Mouse (Mus musculus): ENCODE measurements around the gene Asgr1.

Asgr1 gene

DNA sequence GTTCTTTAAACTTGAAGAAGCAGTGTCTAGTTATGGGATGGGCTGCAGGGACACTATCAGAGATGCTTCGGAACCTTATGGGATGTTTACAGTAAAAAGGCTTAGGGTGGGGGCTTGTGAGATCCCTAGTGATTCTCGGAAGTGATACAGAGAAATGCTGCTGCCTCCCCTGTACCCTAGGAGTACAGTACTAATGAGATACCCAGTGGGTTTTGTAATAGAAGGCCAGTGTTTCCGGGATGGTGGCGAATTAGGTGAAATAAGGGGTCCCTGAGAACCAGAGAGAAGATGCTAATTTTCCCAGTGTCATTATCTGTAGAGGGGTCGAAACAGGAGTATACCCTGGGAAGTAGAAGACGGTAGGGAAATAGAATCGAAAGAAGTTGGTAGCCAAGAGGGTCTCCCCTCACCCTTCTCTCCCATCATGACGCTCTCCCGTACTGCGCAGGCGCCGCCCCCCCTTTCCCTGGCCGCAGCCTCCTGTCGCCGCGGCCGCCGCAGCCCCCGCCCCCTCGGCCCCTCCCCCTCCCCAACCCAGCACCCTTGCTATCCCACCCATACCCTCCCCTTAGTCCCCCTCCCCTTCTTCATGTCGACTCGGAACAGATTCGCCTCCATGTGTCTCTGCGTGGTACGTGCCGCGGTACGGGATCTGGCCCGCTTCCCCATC lies 30.3 kb upstream of the Asgr1 start:
- ATAC-seq (ENCODE audit: insufficient number of reproducible peaks, low FRiP score, low TSS enrichment), result no peak

DNA sequence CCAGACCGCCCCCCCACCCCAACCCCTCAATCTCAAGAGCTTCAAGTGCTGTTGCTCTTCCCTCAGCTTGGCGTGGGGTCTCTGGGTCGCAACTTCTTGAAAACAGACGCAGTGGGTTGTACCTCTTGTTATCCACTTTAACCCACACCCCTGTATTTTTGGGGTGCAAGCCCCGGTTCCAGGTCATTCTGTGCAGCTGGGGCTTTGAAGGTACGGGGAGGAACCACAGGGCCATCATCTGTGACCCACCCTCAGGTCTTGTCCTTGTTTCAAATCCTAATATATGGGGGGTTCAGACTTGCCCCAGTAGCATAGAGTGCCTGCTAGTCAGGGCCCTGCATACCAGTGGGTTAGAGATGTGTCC lies 29.8 kb upstream of the Asgr1 start:
- no peak for ATAC-seq (ENCODE audit: insufficient number of reproducible peaks, low FRiP score, low TSS enrichment)

DNA sequence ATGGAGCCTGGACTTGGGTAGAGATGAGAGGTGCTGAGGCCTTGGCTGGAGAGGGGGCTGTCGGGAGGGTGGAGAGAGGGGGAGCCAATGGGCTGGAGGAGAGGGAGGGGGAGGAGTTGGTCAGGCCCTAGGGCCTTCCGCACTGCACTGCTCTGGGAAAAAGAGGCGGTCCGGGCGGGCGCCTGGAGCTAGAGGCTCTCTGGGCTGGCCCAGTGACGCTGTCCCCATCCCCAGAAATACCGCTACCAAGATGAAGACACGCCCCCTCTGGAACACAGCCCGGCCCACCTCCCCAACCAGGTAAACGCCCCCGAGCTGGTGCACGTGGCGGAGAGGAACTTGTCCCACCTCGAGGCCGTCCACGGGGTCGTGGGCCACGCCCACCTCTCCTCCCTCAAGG lies 27.2 kb upstream of the Asgr1 start:
- ATAC-seq (ENCODE audit: insufficient number of reproducible peaks, low FRiP score, low TSS enrichment), result 0 out of 2 replicates have a peak, but pooled peaks have one; percentile 26

DNA sequence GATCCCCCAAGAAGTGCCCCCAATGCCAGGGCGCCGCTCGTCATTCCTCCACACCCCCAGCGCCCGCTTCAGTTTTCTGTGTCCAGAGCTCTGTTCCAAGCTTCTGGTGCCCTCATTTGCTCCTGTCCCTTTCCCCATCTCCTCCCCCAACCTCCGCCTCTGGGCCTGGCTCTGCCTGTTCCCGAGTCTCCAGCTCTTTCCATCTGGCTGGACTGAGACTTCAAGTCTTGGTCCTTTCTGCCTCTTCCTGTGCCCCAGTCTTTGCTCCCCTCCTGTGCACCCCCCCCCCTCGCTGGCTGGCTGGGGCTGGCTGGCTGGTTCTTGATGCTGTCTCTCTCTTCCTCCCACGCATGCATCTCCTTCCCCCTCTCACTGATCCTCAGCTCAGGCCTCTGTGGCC lies 26.5 kb upstream of the Asgr1 start:
- no peak for ATAC-seq (ENCODE audit: insufficient number of reproducible peaks, low FRiP score, low TSS enrichment)

DNA sequence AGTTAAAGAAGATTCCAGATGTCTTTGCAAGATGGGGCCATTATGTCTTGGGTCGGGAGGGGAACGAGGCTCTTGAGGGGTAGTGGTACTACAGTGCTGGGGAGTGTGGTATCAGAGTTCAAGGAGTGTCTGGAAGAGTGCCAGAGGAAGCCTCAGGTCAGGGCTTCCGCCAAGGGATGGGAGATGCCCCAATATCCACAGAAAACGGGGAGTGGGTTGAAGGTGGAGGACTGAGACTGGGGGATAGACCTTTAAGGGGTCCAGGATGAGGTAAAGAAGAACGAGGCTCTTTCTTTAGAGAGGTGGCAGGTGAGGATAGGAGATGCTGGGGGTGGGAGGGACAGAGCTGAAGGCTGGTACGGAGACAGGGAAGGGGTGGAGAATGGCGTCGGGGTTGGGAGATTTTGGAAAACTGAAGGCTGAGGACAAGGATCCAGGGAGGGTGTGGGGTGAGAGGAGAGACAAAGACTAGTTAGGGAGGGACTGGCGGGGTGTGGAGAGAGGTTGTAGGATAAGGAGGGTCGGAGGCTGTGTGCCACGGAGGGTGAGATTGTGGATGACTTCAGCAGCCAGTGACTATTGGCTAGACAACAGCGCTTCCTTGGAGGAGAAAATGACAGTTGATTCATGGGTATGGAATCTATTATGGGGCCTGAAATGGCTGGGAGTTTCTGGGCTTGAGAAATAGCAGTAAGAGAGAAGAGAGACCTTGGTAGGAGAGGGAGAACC lies 25.3 kb upstream of the Asgr1 start:
- ATAC-seq (ENCODE audit: insufficient number of reproducible peaks, low FRiP score, low TSS enrichment), result no peak

DNA sequence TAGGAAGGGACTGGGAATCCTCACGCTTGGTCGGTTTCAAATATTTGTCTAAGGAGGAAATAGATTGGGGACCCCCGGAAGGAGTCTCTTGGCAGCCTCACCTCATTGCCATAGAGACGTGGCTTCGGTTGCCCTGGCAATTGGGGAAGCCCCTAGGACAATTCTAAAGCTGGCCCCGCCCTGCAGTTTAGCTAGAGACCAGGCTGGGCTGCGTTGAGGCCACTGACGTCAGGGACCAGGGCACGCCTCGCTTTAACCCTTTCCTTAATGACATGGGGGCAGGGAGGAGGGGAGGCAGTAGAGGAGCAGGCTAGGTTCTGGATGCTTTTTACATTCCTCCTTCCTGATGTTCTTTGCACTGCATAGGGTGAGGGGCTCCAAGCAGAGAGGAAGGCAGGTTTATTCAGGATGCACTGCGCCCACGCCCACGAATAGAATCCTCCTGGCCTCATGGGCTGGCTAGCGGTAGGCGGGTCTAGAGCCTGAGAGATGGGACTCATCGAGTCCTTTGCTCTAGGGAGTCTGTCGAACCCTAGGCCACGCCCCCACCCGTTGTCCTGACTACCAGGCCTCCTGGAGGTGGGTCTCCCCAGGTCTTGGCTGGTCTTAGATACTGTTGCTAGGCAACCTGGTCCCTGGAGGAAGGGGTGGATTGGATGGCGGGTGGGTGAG lies 24.6 kb upstream of the Asgr1 start:
- ATAC-seq (ENCODE audit: insufficient number of reproducible peaks, low FRiP score, low TSS enrichment), result no peak; the same call in 1 of the 2 replicates

DNA sequence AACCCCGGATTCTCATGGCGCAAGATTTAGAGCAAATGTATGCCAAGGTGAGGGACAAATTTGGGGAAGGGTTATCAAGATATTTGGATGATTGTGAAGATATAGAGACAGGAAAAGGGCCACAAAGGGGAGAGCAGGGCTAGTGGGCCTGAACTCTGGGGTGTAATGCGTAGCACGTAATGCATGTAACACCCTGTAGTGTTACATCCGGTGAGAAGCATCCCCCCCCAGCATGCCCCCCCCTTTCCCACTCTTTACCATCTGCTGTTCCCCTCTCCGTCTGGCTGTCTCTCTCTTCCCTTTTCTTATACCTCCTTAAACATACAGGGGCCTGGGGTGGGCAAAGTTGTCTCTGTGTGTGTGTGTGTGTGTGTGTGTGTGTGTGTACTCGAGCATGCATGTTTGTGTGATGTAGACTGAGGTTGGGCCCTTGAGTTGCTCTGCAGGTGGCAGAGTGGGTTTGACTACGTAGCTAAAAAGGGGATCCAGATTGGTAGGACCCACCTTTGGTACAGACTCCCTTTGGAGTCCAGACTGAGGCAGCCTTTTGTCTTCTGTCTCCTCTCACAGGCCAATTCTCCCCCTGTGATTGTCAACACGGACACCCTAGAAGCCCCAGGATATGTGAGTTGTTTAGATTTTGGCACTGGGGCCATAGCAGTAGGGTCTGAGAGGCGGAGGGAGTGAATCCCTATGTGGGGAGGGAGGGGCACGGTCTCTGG lies 23.9 kb upstream of the Asgr1 start:
- no peak for ATAC-seq (ENCODE audit: insufficient number of reproducible peaks, low FRiP score, low TSS enrichment)

DNA sequence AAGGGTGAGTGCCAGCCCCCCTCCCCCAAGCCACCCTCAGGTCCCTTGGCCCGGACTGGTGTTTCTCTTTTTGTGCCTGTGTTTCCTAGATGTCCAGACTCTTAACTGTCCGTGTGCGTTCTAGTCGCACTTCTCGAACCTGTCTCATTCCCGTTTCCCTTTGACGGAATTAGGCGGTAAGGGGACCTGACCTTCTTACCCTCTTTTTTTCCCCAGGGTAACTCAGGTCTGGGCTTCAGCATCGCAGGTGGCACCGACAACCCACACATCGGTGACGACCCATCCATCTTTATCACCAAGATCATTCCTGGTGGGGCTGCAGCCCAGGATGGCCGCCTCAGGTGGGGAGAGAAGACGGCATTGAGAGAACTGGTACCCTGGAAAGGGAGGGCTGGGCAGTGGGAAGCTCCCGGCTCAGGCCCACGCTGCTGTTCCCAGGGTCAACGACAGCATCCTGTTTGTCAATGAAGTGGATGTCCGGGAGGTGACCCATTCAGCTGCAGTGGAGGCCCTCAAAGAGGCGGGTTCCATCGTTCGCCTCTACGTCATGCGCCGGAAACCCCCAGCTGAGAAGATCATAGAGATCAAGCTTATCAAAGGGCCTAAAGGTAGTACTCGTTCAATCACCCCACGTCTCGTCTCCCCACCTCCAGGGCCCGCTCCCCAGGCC lies 23.1 kb upstream of the Asgr1 start:
- ATAC-seq (ENCODE audit: insufficient number of reproducible peaks, low FRiP score, low TSS enrichment), result no peak

DNA sequence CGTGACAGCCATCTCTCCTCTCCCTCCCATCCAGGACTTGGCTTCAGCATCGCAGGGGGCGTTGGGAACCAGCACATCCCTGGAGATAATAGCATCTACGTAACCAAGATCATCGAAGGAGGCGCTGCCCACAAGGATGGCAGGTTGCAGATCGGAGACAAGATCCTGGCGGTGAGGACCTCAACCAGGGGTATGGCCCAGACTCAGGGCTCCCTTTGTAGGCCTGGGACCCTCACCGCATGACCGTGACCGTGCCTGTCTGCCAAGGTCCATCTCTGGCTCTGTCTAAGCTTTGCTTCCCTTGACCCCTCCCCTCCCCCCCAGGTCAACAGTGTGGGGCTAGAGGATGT lies 22.6 kb upstream of the Asgr1 start:
- no peak for ATAC-seq (ENCODE audit: insufficient number of reproducible peaks, low FRiP score, low TSS enrichment)

DNA sequence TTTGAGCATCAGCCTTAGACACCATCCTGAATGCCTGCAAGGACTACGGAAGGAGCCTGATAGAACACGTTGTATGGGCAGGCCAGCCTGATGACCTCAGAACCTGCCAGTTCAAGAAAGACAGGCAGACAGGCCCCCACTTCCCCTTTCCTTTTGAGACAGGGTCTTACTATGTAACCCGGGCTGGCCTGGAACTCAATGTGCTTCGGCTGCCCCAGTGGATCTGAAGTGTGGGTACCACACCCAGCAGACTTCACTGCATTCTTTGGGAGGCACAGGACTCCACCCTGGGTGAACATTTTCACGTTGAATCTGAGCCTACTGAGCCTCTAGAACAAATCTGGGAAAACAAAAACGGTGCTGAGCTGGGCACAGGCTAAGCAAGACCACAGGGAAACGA lies 15.7 kb upstream of the Asgr1 start:
- ATAC-seq (ENCODE audit: insufficient number of reproducible peaks, low FRiP score, low TSS enrichment), result no peak

DNA sequence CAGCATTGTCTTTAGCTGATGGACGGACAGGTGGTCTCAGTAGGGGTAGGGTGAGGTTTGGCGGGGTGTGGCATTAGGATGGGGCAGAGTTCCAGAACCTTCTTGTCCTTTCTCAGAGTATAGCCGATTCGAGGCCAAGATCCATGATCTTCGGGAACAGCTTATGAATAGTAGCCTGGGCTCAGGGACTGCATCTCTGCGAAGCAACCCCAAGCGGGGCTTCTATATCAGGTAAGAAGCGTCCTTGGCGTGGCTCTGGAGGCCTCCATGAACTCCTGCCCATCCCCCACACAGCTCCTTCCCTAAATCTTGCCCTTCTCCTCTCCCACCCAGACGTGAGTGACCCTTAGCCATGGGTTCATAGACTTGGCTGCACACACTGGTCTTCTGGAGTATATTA lies 14.3 kb upstream of the Asgr1 start:
- ATAC-seq (ENCODE audit: insufficient number of reproducible peaks, low FRiP score, low TSS enrichment), result no peak

DNA sequence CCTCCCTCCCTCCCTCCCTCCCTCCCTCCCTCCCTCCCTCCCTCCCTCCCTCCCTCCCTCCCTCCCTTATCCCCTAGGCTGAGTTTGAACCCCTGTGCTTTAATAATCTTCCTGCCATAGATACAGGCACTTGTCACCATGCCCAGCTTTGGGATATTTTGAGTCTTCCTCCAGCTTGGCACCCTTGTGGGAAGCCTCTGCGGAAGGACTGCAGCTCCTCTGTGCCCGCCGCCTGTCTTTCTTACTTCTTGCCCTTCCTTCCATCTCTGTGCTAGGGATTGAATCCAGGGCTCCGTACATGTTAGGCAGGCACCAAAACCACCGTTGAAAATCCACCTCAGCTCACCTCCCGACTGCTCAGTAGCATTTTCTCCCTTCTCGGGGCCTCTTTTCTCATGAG lies 13.7 kb upstream of the Asgr1 start:
- ATAC-seq (ENCODE audit: insufficient number of reproducible peaks, low FRiP score, low TSS enrichment), result no peak

DNA sequence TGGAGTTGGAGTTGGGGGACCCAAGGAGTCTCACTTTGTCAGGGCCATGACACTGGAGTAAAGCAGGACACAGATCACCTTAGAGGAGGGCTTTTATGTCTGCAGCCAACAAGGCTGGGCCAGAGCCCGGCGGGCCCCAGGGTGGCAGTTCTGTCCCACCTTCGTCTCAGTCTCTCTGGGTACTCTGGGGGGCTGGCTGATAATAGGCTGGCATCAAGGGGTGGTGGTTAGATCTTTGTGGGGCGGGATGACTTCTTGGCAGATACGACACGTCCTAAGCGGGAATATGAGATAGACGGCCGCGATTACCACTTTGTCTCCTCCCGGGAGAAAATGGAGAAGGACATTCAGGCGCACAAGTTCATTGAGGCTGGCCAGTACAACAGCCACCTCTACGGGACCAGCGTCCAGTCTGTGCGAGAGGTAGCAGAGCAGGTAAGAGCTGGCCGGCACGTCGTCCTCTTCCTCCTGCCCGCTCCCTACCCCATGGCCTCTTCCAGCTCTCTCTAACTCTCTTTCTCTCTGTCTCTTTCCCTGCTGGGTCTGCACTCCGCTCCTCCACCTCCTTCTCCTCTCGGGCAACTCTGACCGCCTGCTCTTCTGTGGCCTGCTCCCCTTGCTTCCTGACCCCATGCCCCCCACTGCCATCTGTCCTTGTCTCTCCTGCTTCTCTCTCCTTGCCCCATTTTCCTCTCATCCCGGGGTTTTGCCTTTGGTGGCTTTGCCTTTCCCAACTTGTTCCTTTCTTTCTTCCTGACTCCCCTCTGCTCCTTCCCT lies 11.4 kb upstream of the Asgr1 start:
- ATAC-seq (ENCODE audit: insufficient number of reproducible peaks, low FRiP score, low TSS enrichment), result no peak

DNA sequence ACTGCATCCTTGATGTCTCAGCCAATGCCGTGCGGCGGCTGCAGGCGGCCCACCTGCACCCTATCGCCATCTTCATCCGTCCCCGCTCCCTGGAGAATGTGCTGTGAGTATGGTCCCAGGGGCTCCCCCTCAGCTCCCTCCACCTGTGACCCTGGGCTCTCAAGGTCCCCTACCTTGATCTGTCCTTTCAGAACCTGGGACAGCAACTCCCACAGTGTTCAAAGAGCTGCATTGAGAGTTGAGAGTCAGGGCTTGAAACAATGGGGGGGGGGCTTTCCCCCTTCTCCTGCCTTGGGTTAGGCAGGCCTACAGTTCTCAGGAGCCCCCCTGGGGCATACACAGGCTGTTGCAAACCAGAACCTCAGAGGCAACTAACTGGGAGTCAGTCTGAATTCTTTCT lies 10.2 kb upstream of the Asgr1 start:
- no peak for ATAC-seq (ENCODE audit: insufficient number of reproducible peaks, low FRiP score, low TSS enrichment)

DNA sequence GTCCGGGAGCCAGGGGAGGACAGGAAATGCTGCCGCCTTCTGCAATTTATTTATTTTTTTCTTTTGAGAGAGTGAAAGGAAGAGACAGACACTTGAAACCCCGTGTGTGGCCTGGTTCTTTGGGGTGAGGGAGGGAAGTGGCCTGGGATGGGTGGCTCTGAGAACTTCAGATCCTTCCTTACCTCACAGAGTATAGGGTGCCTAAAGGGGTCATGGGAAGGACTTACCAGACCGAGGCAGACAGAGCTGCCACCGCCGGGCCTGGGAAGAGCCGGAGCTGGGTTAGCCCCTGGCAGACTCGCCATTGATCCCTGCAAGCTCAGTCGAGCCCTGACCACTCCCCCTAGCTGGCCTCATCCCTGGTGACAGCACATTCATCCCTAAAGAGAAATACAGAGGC lies 8.4 kb upstream of the Asgr1 start:
- no peak for ATAC-seq (ENCODE audit: insufficient number of reproducible peaks, low FRiP score, low TSS enrichment)

DNA sequence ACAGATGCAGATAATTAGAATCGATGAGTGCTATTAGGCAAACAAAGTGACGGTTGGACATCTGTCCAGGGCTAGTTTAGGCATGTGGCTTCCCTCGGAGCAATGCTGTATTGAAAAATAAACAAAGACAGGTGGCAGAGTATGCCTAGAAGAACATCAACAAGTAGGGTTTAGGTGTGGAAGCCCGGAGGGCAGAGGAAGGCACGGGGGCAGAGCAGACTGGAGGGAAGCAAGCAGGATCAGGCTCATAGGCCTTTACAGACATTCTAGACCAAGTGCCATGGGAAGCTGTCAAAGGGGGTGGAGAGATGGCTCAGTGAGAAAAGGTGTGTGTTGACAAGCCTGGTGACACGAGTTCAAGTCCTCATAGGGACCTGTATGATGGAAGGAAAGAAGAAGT lies 4.5 kb upstream of the Asgr1 start:
- ATAC-seq (ENCODE audit: insufficient number of reproducible peaks, low FRiP score, low TSS enrichment), result no peak

DNA sequence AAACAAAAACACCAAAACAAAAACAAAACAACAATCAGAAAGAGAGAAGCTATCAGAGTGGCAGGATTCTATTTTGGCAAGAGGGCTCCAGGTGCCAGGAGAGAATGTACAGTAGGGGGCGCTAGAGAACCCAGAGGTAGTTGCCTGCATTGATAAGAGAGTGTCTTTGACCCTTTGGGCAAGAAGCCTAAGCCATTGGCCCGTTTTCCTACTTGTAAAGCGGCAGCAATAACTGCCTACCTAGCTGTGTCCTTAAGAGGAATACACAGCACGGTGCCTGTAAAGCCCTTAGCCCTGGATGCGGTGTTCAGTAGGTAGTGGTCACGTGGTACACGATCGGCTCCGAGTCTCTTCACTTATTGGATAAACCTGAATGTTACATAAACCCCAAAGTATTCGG lies 4.1 kb upstream of the Asgr1 start:
- no peak for ATAC-seq (ENCODE audit: insufficient number of reproducible peaks, low FRiP score, low TSS enrichment)

DNA sequence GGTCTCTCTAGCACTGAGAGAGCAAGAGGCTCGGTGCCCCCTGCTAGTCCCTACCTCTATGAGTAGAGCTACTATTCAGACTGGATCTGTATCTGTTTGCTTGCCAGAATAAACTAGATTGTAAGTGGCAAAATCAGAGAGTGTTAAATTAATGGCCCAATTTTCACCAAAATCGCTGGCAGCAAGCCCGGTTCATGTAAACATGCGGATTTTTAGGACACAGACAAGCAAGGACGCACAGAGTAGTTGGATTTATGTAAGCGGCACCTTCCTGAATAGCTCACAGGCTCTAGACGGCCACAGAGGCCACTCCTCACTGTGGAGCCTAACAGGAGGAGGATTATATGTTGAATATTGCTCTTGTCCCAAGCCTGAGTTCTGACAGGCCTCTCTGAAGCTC lies 729 bp upstream of the Asgr1 start:
- ATAC-seq (ENCODE audit: insufficient number of reproducible peaks, low FRiP score, low TSS enrichment), result no peak

DNA sequence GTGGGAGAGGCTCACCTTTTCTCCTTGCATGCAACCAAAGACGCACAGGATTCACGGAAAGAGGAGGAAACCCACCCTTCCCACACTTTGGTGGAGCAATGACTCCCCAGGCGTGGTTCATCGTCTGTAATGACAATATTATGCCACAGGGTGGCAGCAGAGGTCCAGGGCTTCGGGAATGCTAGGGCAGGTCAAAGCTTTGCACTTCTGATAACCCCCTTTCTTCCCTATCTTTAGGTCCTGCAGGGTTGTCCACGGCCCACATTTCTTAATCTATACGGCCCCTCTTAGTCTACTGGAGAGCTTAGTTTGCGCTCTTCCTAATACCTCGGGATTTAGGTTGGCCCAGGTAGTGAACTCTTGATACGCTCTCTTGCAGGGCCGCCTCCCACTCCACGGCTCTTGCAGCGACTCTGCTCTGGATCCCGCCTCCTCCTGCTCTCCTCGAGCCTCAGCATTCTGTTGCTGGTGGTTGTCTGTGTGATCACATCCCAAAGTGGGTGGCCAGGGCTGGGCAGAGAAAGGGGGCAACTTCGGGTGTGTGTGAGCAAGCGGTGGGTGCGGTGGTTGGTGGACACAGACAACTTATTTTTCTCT lies 1.8 kb downstream of the Asgr1 start:
- no peak; the same call in 1 of the 2 replicates for ATAC-seq (ENCODE audit: insufficient number of reproducible peaks, low FRiP score, low TSS enrichment)

DNA sequence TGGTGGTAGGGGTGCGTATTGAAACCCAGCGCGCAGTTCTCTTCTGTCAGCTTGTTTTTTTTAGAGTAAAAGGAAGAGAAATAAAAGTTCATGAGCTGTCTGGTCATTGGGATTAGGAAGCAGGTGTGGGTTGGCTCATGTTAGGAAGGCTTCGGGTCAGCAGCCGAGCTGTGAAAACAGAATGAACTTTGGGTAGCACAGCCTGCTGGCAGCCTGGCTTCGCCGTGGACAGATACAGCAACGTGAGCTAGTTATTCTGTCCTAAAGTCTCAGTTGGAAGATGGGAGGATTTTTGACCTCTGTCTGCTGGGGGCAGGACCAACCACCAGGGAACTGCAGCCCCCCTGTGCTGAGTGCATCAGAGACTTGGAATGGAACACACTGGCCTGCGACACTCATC lies 3.9 kb downstream of the Asgr1 start:
- ATAC-seq (ENCODE audit: insufficient number of reproducible peaks, low FRiP score, low TSS enrichment), result no peak
